Mouse (Mus musculus) v-Abl transformed pro-B cells (cell line): ENCODE measurements around the gene Map4.
"Not testable (repeated sequence)": the region's sequence is repeated elsewhere in the genome, so short reads cannot be mapped to it uniquely, and the experiment has no call there.

Experiments used
- in situ Hi-C, 2 experiments: fragments of 400-800 bp; cut with MboI; formaldehyde crosslinking; loops; one replicate each; pipeline ENCODE4 v1.15.1; 2025; ENCODE audit not compliant: unreplicated experiment in 2 of 2

The Map4 gene

DNA sequence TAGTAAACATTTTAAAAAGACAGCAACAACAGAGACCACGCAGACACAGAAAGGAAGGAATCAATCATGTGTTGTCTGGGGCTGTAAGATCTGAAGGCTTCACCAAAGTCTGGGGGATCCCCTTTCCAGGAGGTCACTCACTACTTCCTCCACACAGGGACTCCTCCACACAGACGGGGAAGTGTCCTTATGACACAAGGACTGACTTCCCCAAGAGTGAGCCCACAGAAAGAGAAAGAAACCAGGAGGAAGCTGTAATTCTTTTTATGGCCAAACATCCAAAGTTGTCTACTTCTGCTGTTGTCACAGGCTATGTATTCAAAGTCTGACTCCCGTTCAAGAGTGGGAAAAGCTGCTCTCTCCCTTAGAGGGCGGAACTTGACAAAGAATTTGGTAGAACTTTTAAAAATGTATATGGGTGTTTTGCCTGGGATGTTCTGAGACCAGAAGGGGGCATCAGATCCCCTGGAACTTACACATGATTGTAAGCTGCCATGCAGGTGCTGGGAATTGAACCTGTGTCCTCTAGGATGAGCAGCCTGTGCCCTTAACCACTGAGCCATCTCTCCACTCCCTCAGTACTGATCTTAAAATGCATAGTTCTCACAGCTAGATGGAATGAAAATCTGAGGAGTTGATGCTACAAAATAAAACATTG is 16.9 kb upstream of the Map4 start:
- in situ Hi-C loops = no loop called here

DNA sequence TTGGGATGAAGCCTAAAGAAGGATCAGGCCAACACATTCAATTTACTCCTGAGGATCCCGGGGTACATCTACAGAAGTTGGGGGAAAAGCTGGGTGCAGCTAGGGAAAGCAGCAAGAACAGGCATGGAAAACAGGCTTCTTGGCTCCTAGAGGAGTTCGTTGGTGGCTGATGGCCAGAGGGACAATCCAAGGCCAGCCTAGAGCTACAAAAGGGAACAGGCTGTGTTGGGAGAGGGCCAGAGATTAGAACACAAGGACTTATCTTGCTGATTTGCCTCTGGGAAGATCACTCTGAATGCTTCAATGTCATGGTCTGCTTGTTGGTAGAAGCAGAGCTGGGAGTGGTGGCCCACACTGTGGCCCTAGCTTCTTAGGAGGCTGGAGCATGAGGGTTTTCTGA is 13.3 kb upstream of the Map4 start:
- in situ Hi-C loops = no loop called here

DNA sequence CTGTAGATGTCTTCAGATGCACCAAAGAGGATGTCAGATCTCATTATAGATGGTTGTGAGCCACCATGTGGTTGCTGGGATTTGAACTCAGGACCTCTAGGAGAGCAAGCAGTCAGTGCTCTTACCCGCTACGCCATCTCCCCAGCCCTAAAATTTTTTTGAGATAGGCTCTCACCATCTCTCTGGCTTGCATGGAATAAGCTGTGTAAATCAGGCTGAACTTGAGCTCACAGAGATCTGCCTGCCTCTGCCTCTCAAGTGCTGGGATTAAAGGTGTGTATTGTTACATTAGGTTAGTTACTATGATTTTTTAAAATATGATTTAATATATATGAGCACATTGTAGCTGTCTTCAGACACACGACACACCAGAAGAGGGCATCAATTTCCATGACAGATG is 2.1 kb upstream of the Map4 start:
- in situ Hi-C loops = no loop called here

DNA sequence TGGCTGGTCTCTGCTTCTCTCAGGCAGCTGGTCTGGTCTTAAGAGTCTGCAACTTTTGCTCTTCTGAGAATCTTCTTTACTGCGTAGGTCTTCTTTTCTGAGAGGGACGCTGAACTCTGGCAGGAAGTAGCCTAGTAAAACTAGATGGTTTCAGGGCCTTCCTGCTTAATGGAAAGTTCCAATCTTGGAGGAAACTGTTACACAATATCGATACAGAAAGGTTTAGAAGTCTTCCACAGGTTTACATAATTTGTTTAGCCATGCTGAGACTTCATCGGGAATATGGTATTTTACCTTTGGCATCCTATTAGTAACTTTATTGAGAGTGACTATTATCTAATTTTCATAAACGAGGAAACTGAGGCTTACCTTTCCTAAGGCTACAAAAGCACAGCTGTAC is 1.2 kb upstream of the Map4 start:
- in situ Hi-C loops = no loop called here

DNA sequence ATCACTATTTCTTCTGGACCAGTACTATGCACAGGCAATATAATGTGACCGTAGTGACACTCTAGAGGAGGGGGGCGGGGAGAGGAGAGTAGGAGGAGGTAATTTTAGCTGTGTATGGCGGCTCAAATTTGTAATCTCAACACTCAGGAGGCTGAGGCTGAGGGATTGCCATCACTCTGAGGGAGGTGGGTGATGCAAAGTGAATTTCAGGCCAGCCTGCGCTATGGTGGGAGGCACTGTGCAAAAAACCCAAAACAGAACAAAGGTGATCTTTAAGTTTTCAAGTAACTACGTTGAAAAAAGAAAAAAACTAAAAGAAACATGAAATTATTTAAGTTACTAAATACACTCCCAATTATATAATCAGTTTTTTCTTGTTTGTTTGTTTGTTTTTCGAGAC is 508 bp upstream of the Map4 start:
- in situ Hi-C loops = no loop called here

DNA sequence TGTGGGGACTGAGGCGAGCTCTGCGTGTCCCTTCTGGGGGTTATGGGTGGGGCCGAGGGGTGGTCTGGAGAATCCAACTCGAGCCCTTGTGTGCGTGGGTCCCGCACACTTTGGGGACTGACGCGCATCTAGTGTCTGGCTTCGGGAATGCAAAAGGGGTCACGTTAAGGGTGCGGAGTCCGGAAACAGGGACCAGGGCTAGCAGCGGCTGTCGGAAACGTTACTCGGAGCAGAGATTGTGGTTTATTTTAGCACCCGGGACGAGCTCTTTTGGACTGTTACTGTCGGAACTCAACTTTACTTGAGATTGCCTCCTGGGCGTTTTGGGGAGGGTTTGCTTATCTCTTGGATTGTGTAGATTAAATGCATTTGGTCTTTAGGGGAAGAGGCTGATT is 1.1 kb downstream of the Map4 start:
- in situ Hi-C loops = no loop called here

DNA sequence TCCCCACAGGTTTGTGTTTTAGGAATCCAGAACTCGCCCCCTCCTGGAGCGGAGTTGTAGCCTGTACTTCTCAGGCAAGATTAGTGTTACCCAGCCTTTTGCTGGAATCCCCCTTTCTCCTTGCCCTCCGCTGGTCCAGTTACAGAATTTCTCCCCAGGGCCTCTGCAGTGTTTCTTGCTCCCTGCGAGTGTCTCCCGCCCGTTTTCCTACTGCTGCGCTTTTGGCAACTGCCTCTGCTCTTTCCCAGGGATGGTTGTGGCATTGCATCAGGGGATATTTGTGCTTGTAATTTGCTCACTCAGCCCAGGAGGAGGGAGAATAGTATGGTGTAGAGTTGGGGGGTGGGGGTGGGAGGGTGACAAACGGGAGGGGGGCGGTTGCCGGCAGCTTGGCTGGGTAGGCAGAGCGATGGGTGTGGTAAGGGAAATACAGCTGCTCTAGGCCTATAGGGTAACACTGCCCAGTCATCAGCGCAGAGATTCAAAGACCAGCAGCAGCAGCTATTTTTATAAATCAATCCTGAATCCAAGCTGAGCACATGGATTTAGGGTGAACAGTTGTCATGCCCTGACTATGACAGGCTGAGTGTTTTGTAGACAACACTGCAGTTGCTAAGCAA is 1.6 kb downstream of the Map4 start:
- in situ Hi-C loops = no loop called here

DNA sequence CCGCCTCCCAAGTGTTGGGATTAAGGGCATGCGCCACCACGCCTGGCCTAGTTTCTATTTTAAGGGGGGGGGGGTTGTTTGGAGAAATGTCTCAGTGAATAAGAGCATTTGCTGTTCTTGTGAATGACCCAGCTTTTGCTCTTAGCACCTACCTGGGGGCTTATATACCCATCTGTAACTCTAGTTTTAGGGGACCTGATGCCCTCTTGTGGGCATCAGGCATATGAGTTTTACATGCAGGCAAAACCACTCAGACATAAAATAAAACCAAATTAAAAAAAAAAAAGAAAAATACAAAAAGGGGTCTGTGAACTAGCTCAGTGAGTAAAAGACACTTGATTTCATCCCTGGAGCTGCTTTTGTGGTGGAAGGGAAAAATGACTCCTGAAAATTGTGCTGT is 8.1 kb downstream of the Map4 start:
- in situ Hi-C loops = no loop called here

DNA sequence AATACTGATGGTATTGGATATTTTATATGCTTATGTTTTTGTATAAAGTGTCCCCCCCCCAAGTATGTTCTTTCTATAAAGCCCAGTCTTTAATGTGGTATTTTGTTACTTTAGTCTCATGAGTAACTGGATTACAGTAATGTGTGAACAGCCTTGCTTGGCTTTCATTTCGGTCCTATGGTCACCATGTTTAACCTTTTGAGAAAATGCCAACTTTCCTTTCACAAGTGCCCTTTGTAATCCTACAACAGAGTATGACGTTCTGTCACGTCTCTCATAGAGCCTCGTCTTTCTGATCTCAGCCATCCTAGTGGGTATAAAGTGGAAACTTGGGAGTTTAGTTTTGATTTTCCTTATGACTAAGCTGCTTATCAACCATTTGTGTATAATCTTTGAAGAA is 11.5 kb downstream of the Map4 start:
- in situ Hi-C loops = no loop called here

DNA sequence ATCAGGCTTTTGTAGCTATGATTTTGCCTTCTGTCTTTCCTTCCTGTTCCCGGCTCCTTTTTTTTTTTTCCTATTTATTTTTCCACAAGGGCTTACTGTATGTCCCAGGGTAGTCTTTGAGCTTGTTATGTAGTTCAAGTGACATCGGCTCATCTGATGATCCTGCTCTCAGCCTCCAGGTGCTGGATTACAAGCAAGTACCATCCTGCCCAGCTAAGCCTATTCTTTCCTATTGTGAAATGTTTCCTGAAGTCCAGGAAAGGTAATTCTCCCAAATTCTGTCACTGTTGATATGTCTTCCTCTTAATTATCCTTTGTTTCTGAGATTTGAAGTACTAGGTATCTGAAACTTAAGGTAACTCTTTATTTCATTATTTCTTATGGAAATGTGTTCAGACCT is 13.5 kb downstream of the Map4 start:
- in situ Hi-C loops = no loop called here

DNA sequence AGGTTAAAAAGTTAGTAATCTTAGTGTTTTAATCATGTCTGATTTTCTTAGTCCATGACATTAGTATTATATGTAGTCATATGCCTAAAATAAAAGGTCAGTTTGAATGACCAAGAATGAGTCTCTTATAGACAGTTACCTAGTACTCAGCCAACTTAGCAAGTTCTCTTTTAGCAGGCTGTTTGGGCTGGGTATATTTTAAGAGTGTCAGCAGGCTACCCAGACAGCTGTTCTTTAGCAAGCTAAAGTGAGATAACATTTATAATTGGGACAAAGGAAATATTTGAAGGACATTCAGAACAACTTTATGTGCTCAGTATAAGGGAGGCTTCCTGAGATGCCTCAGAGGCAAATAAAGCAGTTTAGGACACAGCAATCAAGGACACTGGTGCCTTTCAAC is 17.3 kb downstream of the Map4 start:
- in situ Hi-C loops = no loop called here

DNA sequence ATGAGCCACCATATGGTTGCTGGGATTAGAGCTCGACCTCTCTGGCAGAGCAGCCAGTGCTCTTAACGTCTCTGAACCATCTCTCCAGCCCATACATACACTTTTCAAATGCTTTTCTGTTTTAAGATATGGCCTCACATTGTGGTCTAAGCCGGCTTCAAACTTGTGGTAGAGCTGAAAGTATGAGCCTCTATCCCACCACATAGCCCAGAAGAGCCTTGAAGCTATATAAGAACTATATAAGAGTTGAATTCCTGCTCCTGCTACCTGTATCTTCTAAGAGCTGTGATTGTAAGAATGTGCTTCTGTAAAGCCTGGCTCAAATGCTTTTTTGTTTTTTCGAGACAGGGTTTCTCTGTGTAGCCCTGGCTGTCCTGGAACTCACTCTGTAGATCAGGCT is 18.5 kb downstream of the Map4 start:
- in situ Hi-C loops = no loop called here

DNA sequence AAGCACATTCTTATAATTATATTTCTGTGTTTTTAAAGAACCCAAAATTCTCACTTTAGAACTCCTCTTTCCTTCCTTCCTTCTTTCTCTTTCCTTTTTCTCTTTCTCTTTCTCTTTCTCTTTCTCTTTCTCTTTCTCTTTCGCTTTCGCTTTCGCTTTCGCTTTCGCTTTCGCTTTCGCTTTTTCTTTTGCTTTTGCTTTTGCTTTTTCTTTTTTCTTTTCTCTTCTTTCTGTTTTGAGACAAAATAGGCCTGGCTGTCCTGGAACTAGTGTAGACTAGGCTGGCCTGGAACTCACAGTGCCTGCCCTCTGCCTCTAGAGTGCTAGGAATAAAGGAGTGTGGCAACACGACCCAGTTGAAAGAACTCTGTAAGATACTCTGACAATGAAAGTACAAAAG is 22.3 kb downstream of the Map4 start:
- in situ Hi-C loops = no loop called here

DNA sequence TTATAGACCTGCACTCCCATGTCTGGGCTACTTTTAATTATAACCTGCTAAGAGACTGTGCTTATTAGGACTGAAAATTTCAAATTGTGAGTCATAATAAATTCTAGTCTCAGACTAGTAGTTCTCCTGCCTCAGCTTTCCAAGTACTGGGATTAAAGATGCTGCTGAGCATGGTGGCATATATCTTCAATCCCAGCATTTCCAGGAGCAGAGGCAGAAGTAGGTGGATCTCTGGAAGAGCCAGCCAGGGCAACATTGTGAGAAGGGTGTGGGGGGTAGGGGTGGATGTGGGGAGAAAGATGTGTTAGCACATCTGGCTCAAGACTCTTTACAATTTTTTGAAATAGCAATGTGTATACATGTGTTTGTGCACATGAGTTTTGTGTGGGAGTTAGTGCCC is 23.4 kb downstream of the Map4 start:
- in situ Hi-C loops = no loop called here

DNA sequence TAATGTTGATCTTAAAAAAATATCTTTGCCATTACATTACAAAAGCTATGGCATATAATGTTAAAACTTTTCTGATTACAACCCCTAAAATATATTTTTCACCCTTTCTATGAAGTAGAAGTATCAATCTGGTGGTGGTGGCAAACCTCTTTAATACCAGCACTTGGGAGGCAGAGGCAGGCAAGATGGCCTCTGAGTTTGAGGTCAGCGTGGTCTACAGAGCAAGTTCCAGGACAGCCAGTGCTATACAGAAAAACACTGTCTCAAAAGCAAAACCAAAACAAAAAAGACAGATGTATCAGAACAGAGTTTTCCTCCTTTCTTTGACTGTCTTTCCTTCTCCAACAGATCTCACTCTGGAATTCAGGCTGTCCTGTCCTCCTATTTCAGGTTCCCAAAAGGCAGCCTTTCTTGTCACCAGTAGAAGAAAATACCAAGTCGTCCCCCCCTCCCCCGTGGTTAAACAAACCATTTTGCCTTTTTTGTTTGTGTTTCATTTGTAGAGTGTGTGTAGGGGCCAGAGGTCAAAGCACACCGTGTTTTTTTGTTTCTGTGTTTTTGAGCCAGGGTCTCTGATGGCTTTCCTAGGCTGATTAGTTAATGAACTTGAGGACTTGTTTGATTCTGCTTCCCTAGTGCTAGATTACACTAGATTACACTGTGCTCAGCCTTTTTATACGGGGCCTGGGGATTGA is 28.3 kb downstream of the Map4 start:
- in situ Hi-C loops = no loop called here

DNA sequence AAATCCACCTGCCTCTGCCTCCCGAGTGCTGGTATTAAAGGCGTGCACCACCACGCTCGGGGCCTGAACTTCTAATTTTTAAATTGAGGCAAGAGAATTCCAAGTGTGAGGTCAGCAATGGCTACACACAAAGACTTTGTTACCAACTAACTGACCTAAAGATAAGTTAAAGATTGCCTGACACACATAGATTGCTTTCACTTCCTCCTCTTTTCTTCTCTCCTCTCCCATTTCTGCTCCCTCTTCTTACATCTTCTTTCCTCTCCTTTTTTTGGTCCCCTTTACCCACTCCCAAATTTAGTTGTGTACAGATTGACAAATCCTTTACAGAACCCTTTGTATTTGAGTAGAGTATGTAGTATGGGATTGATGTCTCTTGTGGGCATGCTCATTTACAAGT is 29.3 kb downstream of the Map4 start:
- in situ Hi-C loops = no loop called here

DNA sequence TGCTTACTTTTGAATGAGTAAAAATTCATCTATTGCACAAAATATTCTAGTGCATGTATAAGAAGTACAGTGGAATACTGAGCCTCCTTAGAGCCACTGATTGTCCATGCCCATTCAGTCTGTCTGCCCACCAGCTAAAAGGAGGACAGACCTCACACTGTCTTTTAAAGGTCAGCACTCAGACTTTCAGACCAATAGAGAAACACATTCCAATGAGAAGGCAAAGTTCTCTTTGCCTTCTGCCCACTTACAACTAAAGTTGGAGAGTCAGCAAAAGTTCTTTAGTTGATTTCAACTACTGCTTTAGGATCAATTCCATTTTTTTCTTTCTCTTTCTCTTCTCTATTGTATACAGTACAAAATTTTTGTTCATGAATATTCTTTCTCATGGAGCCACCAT is 33.5 kb downstream of the Map4 start:
- in situ Hi-C loops = no loop called here

DNA sequence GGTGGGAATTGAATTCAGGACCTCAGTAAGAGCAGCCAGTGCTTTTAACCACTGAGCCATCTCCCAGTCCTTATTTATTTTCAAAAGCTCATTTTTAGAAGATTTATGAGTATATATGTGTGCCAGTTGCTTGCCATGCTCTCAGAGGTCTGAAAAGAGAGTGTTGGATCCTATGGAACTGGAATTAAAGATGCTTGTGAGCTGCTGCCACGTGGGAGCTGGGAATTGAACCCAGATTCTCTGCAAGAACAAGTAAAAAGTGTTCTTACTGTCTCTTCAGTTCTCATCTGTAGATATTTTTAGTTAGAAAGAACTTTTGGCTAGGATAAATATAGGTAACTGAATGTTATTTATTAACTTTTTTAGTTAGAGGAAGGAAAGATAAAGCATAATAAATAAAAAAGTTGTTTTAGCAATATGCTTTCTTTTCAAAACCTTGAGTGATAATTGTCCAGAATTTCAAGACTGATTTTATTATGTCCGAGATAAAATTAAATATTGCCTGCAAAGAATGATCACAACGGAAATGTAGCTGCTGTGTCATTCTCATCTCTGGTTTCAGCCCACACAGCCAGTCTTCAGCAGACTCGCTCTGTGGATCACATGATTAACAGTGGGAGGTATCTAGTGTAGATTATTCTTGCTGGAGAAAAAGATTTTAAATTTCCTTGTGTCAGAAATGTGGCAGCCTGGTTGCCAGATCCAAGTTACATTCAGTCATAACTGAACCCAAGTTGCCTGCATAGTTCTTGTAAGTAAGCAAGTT is 37.3 kb downstream of the Map4 start:
- in situ Hi-C loops = no loop called here

DNA sequence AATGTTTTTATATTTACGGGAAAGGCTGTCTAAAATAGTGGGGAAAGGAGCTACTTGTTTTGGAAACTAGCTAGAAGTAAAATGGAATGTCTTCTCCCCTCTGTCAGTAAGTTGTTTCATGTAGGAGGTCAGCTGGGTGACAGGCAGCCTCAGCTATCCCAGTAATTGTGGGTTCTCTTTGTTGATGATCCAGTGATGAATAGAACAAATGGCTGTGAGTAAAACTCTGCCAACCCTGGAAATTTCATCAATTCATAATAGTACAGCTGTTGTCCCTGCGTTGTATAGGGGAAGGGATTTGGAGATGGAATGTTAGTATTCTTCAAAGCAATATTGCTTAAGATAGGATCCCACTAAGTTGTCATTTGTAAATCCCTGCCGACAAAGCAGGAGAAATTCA is 37.9 kb downstream of the Map4 start:
- in situ Hi-C loops = no loop called here

DNA sequence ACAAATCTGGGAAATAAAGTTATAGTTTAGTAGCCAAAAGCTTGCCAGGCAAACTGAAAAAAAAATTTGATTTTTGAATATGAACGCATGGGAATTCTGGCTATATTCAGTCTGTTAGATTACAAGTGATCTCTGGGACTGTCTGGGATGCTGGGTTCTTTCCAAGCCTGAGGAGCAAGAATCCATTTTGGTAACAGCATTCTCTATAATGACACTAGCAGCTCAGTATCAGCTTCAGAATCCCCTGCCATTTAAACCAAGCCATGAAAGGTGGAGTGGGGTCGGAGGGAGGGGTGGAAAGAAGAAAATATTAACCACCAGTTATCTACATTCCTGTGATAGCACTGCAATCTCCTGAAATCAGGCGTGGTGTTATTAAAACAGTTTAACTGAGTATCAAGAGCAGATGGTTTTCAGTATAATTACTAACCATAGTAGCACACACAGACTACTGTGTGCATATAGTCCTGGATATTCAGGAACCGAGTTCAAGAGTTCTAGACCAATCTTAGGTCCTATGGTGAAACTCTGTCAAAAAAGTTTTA is 38.6 kb downstream of the Map4 start:
- in situ Hi-C loops = no loop called here

DNA sequence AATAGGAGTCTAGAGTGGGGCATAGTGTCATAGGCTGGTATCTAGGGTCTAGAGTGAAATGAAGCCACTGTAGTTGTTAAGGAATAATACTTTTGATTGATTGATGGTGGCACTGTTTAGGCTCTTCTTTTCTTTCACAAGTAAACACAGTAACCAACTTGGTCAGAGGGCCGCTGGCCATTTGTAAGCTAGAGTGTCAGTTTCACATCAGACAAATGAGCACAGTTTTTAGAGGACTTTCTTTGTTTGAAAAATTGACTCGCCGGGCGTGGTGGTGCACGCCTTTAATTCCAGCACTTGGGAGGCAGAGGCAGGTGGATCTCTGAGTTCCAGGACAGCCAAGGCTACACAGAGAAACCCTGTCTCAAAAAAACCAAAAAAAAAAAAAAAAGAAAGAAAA is 40.5 kb downstream of the Map4 start:
- in situ Hi-C loops = not testable (repeated sequence)
